Mouse (Mus musculus): ENCODE measurements around the gene Clip3. TPM values are rescaled to one million over a fixed set of nuclear protein-coding genes. Genes with fewer than 3 reads are reported as not detected.
A peak's percentile ranks its signal among the peaks of the same experiment; 100 is the strongest.

Clip3 gene
- polyA plus RNA-seq, 1 experiment: 4.2 TPM

DNA sequence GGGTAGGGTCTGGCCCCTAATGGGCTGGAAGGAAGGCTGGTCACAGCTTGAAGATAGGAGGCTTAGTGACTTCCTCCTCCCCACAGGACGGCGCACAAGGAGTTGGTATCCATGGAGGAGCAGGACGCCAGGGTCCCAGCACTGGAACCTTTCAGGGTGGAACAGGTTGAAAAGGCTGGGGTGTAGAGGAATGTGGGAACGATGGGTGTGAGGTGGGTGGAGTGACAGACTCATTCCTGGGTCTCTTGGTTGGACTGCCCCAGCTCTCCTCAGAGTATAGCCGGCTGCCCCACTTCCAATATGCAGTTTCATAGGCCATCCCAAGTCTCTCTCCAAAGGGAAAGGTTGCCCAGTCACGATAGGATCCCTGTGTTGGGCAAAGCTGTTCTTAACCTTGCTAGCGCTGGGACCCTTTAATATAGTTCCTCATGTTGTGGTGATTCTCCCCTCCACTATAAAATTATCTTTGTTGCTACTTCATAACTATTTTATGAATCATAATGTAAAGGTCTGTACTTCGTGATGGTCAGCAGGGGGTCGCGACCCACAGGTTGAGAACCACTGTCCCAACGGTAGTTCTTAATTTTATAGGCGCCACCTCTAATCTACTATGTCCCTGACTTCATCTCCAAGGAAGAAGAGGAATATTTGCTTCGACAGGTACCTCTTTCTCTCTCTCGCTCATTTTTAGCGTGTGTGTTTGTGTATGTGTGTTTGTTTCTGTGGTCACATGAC, 18.0 kb downstream of the Clip3 start:
- Histone ChIP-seq H3K27ac (ENCODE audit: insufficient read depth, low read depth, low read length) (peak overlapping the region; percentile 28; the same call in 1 of the 2 replicates), H3K27me3 (replicated peaks; ENCODE audit: control insufficient read depth, insufficient read depth, low read length) (no peaks in the 10 kb centered on the region), H3K4me3 (ENCODE audit: insufficient read depth, low read depth, low read length) (peak overlapping the region; percentile 59), H3K36me3 (ENCODE audit: control insufficient read depth, insufficient read depth, low read length) (no peaks in the 10 kb centered on the region), H3K4me1 (ENCODE audit: control insufficient read depth, insufficient read depth, low read length) (no peaks in the 10 kb centered on the region; the same call in 1 of the 2 replicates)
- peak; percentile 46 for TF ChIP-seq POLR2A (IDR thresholded peaks at IDR 0.05; ENCODE audit: low read depth, low read length)
- no peak for TF ChIP-seq CTCF (conservative IDR thresholded peaks at IDR 0.05; ENCODE audit: insufficient read depth, insufficient read length, low read depth, low read length)
- peak; percentile 52 for DNase-seq
- WGBS: 45% methylated on average over 15 of the region's 15 CpGs

DNA sequence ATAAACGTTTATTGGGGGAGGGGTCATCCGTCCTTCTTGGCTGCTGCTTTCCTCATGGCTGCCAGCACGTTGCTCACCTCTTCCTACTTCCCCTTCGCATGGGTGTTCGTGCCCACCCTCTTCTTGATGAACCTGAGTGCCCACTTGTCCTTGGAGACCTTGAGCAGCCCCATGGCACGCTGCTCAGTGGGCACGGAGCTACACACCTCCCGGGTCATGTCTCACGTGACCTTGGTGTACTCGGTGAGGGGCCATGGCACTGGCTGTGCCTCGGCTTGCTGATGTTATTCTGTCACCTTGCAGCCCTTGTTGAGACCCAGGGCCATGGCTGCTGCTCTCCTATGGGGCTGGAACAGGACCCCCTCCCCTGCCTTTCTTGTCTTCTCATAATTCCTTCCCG, 18.6 kb downstream of the Clip3 start:
- 61% methylated on average over 12 of the region's 12 CpGs for WGBS
- H3K27me3 ChIP-seq (replicated peaks; ENCODE audit: control insufficient read depth, insufficient read depth, low read length): no peaks in the 10 kb centered on the region
- H3K27ac ChIP-seq (ENCODE audit: insufficient read depth, low read depth, low read length): peak overlapping the region; percentile 28; the same call in 1 of the 2 replicates
- TF ChIP-seq CTCF (conservative IDR thresholded peaks at IDR 0.05; ENCODE audit: insufficient read depth, insufficient read length, low read depth, low read length) (no peak), POLR2A (IDR thresholded peaks at IDR 0.05; ENCODE audit: low read depth, low read length) (peak; percentile 87)
- no peak overlapping the region for H3K4me3 ChIP-seq (ENCODE audit: insufficient read depth, low read depth, low read length)
- no peaks in the 10 kb centered on the region for H3K36me3 ChIP-seq (ENCODE audit: control insufficient read depth, insufficient read depth, low read length)
- peak; percentile 60 for DNase-seq
- no peaks in the 10 kb centered on the region; the same call in 1 of the 2 replicates for H3K4me1 ChIP-seq (ENCODE audit: control insufficient read depth, insufficient read depth, low read length)

DNA sequence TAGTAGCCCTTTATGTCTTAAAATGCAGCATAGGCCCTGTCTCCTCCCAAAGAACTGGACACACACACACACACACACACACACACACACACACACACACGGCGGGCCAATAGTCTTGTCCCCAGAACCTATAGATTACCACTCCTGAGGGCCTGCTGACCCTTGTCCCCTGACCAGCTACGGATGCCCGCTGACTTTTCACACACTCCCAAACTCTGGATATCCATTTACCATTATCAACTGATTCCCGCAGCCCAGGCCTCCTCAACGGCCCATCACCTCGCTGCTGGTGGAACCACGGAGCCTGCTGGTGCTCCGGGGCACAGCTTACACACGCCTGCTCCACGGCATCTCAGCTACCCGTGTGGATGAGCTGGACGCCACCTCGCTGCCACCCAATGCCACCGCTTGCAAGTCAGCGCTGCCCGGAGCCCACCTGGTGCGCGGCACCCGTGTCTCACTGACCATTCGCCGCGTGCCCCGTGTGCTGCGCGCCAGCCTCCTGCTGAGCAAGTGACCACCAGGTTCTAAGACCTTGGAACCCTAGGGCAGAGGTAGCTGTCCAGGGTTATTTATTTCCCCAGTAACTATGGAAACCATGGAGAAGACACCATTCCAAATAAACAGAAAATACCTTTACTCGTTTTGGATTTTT, 22.3 kb downstream of the Clip3 start:
- 35% methylated on average over 27 of the region's 27 CpGs for WGBS
- Histone ChIP-seq H3K27me3 (replicated peaks; ENCODE audit: control insufficient read depth, insufficient read depth, low read length) (no peaks in the 10 kb centered on the region), H3K27ac (ENCODE audit: insufficient read depth, low read depth, low read length) (peak overlapping the region; percentile 92), H3K36me3 (ENCODE audit: control insufficient read depth, insufficient read depth, low read length) (no peaks in the 10 kb centered on the region), H3K4me1 (ENCODE audit: control insufficient read depth, insufficient read depth, low read length) (peaks cover 10% of the 10 kb centered on the region; the same call in 1 of the 2 replicates), H3K4me3 (ENCODE audit: insufficient read depth, low read depth, low read length) (peak overlapping the region; percentile 64)
- TF ChIP-seq CTCF (conservative IDR thresholded peaks at IDR 0.05; ENCODE audit: insufficient read depth, insufficient read length, low read depth, low read length) (no peak), POLR2A (IDR thresholded peaks at IDR 0.05; ENCODE audit: low read depth, low read length) (peak; percentile 65)
- DNase-seq: peak; percentile 89

- Histone ChIP-seq H3K36me3 (ENCODE audit: control insufficient read depth, insufficient read depth, low read length) (no peaks in the 10 kb centered on the region), H3K27ac (ENCODE audit: insufficient read depth, low read depth, low read length) (peak within 1 kb of the TSS; percentile 92), H3K27me3 (replicated peaks; ENCODE audit: control insufficient read depth, insufficient read depth, low read length) (no peaks in the 10 kb centered on the region), H3K4me3 (ENCODE audit: insufficient read depth, low read depth, low read length) (peak within 1 kb of the TSS; percentile 64), H3K4me1 (ENCODE audit: control insufficient read depth, insufficient read depth, low read length) (peaks cover 10% of the 10 kb centered on the region; the same call in 1 of the 2 replicates)
- TF ChIP-seq POLR2A (IDR thresholded peaks at IDR 0.05; ENCODE audit: low read depth, low read length) (no peak), CTCF (conservative IDR thresholded peaks at IDR 0.05; ENCODE audit: insufficient read depth, insufficient read length, low read depth, low read length) (no peak)
- 20% methylated on average over 9 of the region's 9 CpGs for WGBS
- peak; percentile 65 for DNase-seq
These were observed 23.2 kb downstream of the Clip3 start, which contains the start of gene Syne4 for GRCm38 (mm10) chr7:30314721-30315155. Gene Syne4, plus strand, starts transcription at chr7:30314807.

GRCm38 (mm10) chr7:30315559-30316529, 24.3 kb downstream of the Clip3 start:
- no peak for TF ChIP-seq CTCF (conservative IDR thresholded peaks at IDR 0.05; ENCODE audit: insufficient read depth, insufficient read length, low read depth, low read length)
- TF ChIP-seq POLR2A (IDR thresholded peaks at IDR 0.05; ENCODE audit: low read depth, low read length): no peak
- Histone ChIP-seq H3K27ac (ENCODE audit: insufficient read depth, low read depth, low read length) (peak overlapping the region; percentile 27; the same call in 1 of the 2 replicates), H3K4me3 (ENCODE audit: insufficient read depth, low read depth, low read length) (peak overlapping the region; percentile 50), H3K27me3 (replicated peaks; ENCODE audit: control insufficient read depth, insufficient read depth, low read length) (no peaks in the 10 kb centered on the region), H3K36me3 (ENCODE audit: control insufficient read depth, insufficient read depth, low read length) (no peaks in the 10 kb centered on the region), H3K4me1 (ENCODE audit: control insufficient read depth, insufficient read depth, low read length) (peaks cover 17% of the 10 kb centered on the region; the same call in 1 of the 2 replicates)
- WGBS: 58% methylated on average over 13 of the region's 13 CpGs
- peak; percentile 57 for DNase-seq

DNA sequence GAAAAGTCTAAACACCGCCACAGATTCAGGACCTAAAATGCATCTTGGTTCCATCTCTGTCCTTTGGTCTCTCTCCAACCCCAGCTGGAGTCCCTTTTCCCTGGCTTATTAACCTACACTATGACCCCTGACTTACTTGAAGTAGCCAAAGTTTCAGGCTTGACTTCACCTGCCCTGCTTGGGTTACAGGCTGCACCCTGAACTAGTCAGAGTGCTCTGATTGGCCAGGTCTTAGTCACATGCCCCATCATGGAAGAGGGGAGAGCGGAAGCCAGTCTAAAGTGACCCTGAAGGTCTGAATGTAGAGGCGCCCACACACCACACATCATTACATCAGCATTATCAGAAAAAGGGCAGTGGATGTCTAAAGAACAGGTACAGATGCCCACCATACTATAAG, 26.6 kb downstream of the Clip3 start:
- peak overlapping the region; percentile 79 for H3K27ac ChIP-seq (ENCODE audit: insufficient read depth, low read depth, low read length)
- peak overlapping the region; percentile 9; the same call in 1 of the 2 replicates for H3K4me3 ChIP-seq (ENCODE audit: insufficient read depth, low read depth, low read length)
- no peaks in the 10 kb centered on the region for H3K36me3 ChIP-seq (ENCODE audit: control insufficient read depth, insufficient read depth, low read length)
- peak; percentile 85 for DNase-seq
- TF ChIP-seq CTCF (conservative IDR thresholded peaks at IDR 0.05; ENCODE audit: insufficient read depth, insufficient read length, low read depth, low read length) (no peak), POLR2A (IDR thresholded peaks at IDR 0.05; ENCODE audit: low read depth, low read length) (no peak)
- 59% methylated on average over 3 of the region's 3 CpGs for WGBS
- H3K27me3 ChIP-seq (replicated peaks; ENCODE audit: control insufficient read depth, insufficient read depth, low read length): no peaks in the 10 kb centered on the region
- H3K4me1 ChIP-seq (ENCODE audit: control insufficient read depth, insufficient read depth, low read length): peaks cover 26% of the 10 kb centered on the region; the same call in 1 of the 2 replicates

Measured in kidney, adult 2 months (tissue).